Comparison of ENCODE assay signal across 7 mouse cellular contexts in genomic region chr2:113849141-113849540, GRCm38 (mm10). TPM values are rescaled to one million over a fixed set of nuclear protein-coding genes. Genes with fewer than 3 reads are reported as not detected.
DNase-seq lines count a peak whose midpoint lies in the region; ATAC-seq and TF ChIP-seq lines count a peak whose summit lies in the region.

No protein-coding gene starts in this region.

- no peaks in the 10 kb centered on the region for H3K27me3 ChIP-seq in lung, embryonic 14.5 days (ENCODE audit: insufficient read depth, low read length)
- no peaks in the 10 kb centered on the region for H3K27me3 ChIP-seq in embryonic facial prominence, embryonic 13.5 days
- H3K27me3 ChIP-seq in intestine, embryonic 16.5 days (replicated peaks; ENCODE audit: control insufficient read depth, insufficient read depth, low read length) = no peaks in the 10 kb centered on the region
- 0 out of 2 replicates have a peak, but pooled peaks cover 3% of the 10 kb centered on the region for H3K27me3 ChIP-seq in neural tube, embryonic 13.5 days

- WGBS in lung, embryonic 14.5 days = under 1% methylated on average over 3 of the region's 3 CpGs
- WGBS in embryonic facial prominence, embryonic 13.5 days = under 1% methylated on average over 3 of the region's 3 CpGs
- 3% methylated on average over 3 of the region's 3 CpGs for WGBS in intestine, embryonic 16.5 days
- 0% methylated on average over 3 of the region's 3 CpGs for WGBS in neural tube, embryonic 13.5 days

- H3K9ac ChIP-seq in lung, embryonic 14.5 days = peak overlapping the region; percentile 81
- peak overlapping the region; percentile 83 for H3K9ac ChIP-seq in embryonic facial prominence, embryonic 13.5 days
- H3K9ac ChIP-seq in intestine, embryonic 16.5 days (ENCODE audit: low read depth, low read length) = peak overlapping the region; percentile 82; the same call in 1 of the 2 replicates
- H3K9ac ChIP-seq in neural tube, embryonic 13.5 days = peak overlapping the region; percentile 70

- no peak for DNase-seq in lung, embryonic 14.5 days
- DNase-seq in lung, postnatal 10 days = no peak
- DNase-seq in gastrocnemius, postnatal 36 days = no peak

- ATAC-seq in lung, embryonic 14.5 days (ENCODE audit: insufficient read depth) = peak; percentile 33
- peak; percentile 16; the same call in 1 of the 2 replicates for ATAC-seq in embryonic facial prominence, embryonic 13.5 days (ENCODE audit: insufficient number of reproducible peaks, insufficient read depth, low FRiP score, low TSS enrichment, low read depth)
- ATAC-seq in intestine, embryonic 16.5 days = peak; percentile 21
- ATAC-seq in neural tube, embryonic 13.5 days (ENCODE audit: low read depth) = peak; percentile 83
- no peak for ATAC-seq in megakaryocyte-erythroid progenitor cell, adult 5-6 weeks (replicated peaks; ENCODE audit: low FRiP score, low TSS enrichment, poor library complexity, severe bottlenecking)

- peaks cover 7% of the 10 kb centered on the region; the same call in 1 of the 2 replicates for H3K4me1 ChIP-seq in lung, embryonic 14.5 days (ENCODE audit: insufficient read depth)
- H3K4me1 ChIP-seq in embryonic facial prominence, embryonic 13.5 days = peaks cover 27% of the 10 kb centered on the region
- peaks cover 18% of the 10 kb centered on the region for H3K4me1 ChIP-seq in intestine, embryonic 16.5 days (ENCODE audit: control insufficient read depth, insufficient read depth, low read length)
- H3K4me1 ChIP-seq in neural tube, embryonic 13.5 days (replicated peaks) = peaks cover 32% of the 10 kb centered on the region

- TF ChIP-seq CTCF in lung, embryonic 14.5 days (IDR thresholded peaks at IDR 0.05; ENCODE audit: low read depth) = no peak

- H3K9me3 ChIP-seq in lung, embryonic 14.5 days (ENCODE audit: low read depth, low read length) = no peaks in the 10 kb centered on the region
- H3K9me3 ChIP-seq in embryonic facial prominence, embryonic 13.5 days = no peaks in the 10 kb centered on the region
- no peaks in the 10 kb centered on the region for H3K9me3 ChIP-seq in intestine, embryonic 16.5 days (ENCODE audit: control insufficient read depth, low read length)
- H3K9me3 ChIP-seq in neural tube, embryonic 13.5 days = no peaks in the 10 kb centered on the region

- H3K4me2 ChIP-seq in lung, embryonic 14.5 days = peak overlapping the region; percentile 83
- H3K4me2 ChIP-seq in embryonic facial prominence, embryonic 13.5 days = peak overlapping the region; percentile 87
- peak overlapping the region; percentile 71 for H3K4me2 ChIP-seq in intestine, embryonic 16.5 days (ENCODE audit: low read depth, low read length)
- peak overlapping the region; percentile 95 for H3K4me2 ChIP-seq in neural tube, embryonic 13.5 days

- peak overlapping the region; percentile 92; the same call in 1 of the 2 replicates for H3K27ac ChIP-seq in lung, embryonic 14.5 days (ENCODE audit: low read depth)
- peak overlapping the region; percentile 77 for H3K27ac ChIP-seq in embryonic facial prominence, embryonic 13.5 days
- no peak overlapping the region for H3K27ac ChIP-seq in intestine, embryonic 16.5 days (ENCODE audit: low read length)
- H3K27ac ChIP-seq in neural tube, embryonic 13.5 days (replicated peaks) = peak overlapping the region; percentile 88

- peak overlapping the region; percentile 89 for H3K4me3 ChIP-seq in lung, embryonic 14.5 days (ENCODE audit: low read depth, low read length)
- H3K4me3 ChIP-seq in embryonic facial prominence, embryonic 13.5 days = peak overlapping the region; percentile 90
- peak overlapping the region; percentile 84 for H3K4me3 ChIP-seq in intestine, embryonic 16.5 days (ENCODE audit: low read length)
- H3K4me3 ChIP-seq in neural tube, embryonic 13.5 days = peak overlapping the region; percentile 70

- H3K36me3 ChIP-seq in lung, embryonic 14.5 days (ENCODE audit: insufficient read depth) = peaks cover 10% of the 10 kb centered on the region
- H3K36me3 ChIP-seq in embryonic facial prominence, embryonic 13.5 days = peaks cover 10% of the 10 kb centered on the region
- no peaks in the 10 kb centered on the region for H3K36me3 ChIP-seq in intestine, embryonic 16.5 days (ENCODE audit: control insufficient read depth, insufficient read depth, low read length)
- H3K36me3 ChIP-seq in neural tube, embryonic 13.5 days = no peaks in the 10 kb centered on the region

- intact Hi-C loops in gastrocnemius, postnatal 36 days (cut with DNase I) = loop anchor here (10.0 kb wide), 1 partner anchor 806 kb away; the partner anchor contains the start of gene Dph6

RNA-seq across cellular contexts. Expression of gene Arhgap11a, which starts 0.7 kb away (rescaled TPM):
- 5.2 and 6.0 TPM in 2 replicates for polyA plus RNA-seq in lung, embryonic 14.5 days (2014; fragmentation: Nextera tagmentation; extraction: Ambion mirVana)
- polyA plus RNA-seq in embryonic facial prominence, embryonic 13.5 days (2015; fragmentation: Nextera tagmentation; extraction: Ambion mirVana) = 25.7 and 28.2 TPM in 2 replicates
- 17.9 and 18.1 TPM in 2 replicates for polyA plus RNA-seq in intestine, embryonic 16.5 days (2015; fragmentation: Nextera tagmentation; extraction: Ambion mirVana)
- polyA plus RNA-seq in neural tube, embryonic 13.5 days (2015; fragmentation: Nextera tagmentation; extraction: Ambion mirVana) = 7.9 and 12.1 TPM in 2 replicates
- total RNA-seq in megakaryocyte-erythroid progenitor cell, adult 5-6 weeks (2014; fragmentation: Nextera tagmentation) = 22.4 and 27.8 TPM in 2 replicates
- 27.6 and 35.1 TPM in 2 replicates for total RNA-seq in megakaryocyte-erythroid progenitor cell, adult 5-6 weeks (2017)
- total RNA-seq in gastrocnemius, postnatal 36 days (2021) = 1 to 10 TPM; 1.2 TPM

RNA-seq across cellular contexts. Expression of gene Scg5, which starts 20.2 kb away (rescaled TPM):
- polyA plus RNA-seq in lung, embryonic 14.5 days (2014; fragmentation: Nextera tagmentation; extraction: Ambion mirVana) = 0.30 and 0.57 TPM in 2 replicates
- polyA plus RNA-seq in embryonic facial prominence, embryonic 13.5 days (2015; fragmentation: Nextera tagmentation; extraction: Ambion mirVana) = 2.7 and 3.8 TPM in 2 replicates
- 10.6 and 10.8 TPM in 2 replicates for polyA plus RNA-seq in intestine, embryonic 16.5 days (2015; fragmentation: Nextera tagmentation; extraction: Ambion mirVana)
- polyA plus RNA-seq in neural tube, embryonic 13.5 days (2015; fragmentation: Nextera tagmentation; extraction: Ambion mirVana) = 164 and 197 TPM in 2 replicates
- 1.9 TPM in 1 of 2 replicates, not detected in the other for total RNA-seq in megakaryocyte-erythroid progenitor cell, adult 5-6 weeks (2014; fragmentation: Nextera tagmentation)
- total RNA-seq in megakaryocyte-erythroid progenitor cell, adult 5-6 weeks (2017) = not detected in 2 replicates
- total RNA-seq in gastrocnemius, postnatal 36 days (2021) = not detected

Comparison
In these comparisons a context has a peak if more than half of its experiments do, and no peak if none do; other contexts are left out.
1. RNA of gene Scg5, which starts 20.2 kb away (polyA plus RNA-seq): 164 to 197 TPM in neural tube, embryonic 13.5 days; 10.6 to 10.8 TPM in intestine, embryonic 16.5 days, 2.7 to 3.8 TPM in embryonic facial prominence, embryonic 13.5 days and 0.30 to 0.57 TPM in lung, embryonic 14.5 days; every median in the first group is over 10 times any median in the second.
2. Peak in every context shown above with its lines, with median percentiles within 50 percentile points of each other: H3K4me2 ChIP-seq, H3K4me3 ChIP-seq and H3K9ac ChIP-seq.